Mouse (Mus musculus) retina, adult 2 months (tissue): ENCODE measurements around the gene Mmachc.
A peak's percentile ranks its signal among the peaks of the same experiment; 100 is the strongest.

Experiments
- DNase-seq: peaks from one replicate; pipeline ENCODE4 v3.0.0-alpha.2; 2012; ENCODE audit warnings: low read depth, low spot score

The Mmachc gene

DNA sequence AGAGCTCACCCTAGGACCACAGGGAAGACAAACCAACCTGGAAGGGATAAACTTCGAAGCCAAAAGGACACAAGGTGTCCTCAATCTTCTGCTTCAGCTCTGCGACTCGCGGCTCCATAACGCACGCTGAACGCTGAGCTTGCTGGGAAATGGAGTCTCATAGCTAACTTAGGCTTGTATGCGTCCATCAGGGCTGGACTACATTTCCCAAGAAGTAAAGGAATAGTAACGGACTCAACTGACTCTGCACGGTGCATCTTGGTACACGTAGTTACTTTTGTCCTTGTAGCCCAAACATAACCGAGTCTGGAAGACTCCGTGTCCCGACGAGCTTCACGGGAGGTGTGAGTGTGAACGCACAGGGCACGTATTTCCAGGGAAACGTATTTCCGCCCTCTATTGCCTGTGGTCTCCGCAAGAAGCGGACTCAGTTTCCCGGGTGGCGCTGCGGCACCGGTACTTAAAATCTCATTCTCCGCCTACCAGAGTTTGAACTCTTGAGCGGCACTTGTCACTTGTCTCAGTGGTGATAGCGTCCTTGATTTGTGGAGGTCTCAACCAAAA lies at the start of gene Mmachc, which contains the start of gene Ccdc163:
Mmachc (minus strand) TSS at position 206 of the 564 bp plus-strand sequence.
Ccdc163 (plus strand) TSS at position 309 of the 564 bp plus-strand sequence.
- DNase-seq = peak; percentile 91

DNA sequence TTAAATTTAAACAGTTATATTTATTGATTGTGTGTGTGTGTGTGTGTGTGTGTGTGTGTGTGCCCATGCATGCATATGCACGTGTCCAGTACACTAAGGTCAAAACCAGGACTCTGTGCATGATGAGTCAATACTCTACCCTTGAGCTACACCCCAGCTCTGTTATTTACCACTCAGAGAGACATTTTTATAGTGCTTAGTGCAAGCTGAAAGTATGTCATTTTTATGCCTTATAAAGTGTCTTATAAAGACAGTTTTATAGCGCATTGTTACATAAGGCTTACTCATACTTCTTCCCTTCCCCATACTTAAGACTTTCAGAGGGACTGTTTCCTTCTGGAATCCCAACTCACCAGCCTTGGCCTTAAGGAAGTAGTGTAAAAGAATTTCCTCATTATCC lies 41.5 kb upstream of the Mmachc start:
- no peak for DNase-seq

DNA sequence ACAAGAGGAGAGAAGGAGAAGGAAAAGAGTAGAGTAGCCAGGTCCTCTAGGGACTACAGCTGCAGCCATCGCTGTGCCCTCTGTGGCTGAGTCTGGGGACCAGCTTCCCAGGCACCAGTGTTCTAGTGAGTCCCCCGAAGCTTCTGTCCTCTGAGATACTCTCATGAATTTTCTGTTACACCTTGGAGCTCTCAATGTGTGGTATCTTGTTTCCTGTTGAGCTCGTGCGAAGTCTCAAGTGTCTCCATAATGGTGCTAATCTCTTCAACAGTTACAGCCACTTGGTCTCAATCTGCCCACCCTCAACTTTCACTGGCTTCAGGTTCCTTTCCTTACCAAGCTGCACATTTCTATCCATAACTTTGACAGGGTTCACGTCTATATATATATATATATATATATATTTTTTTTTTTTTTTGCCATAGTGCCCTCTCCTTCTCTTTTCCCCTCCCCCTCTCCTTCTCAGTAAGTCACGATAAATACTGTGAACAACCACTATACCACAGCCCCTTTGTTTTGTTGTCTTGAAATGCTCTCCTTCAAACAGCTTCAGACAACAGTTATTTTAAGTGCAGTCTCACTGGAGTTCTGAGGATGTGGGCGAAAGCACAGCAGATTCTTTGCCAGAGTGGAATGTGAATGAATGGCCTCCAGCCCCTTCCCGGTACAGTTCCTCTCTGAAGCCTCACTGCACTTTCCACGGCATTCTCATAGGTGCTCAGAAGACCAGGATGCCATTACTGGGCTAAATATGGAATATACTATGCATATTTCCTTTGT lies 31.0 kb upstream of the Mmachc start:
- no peak for DNase-seq

DNA sequence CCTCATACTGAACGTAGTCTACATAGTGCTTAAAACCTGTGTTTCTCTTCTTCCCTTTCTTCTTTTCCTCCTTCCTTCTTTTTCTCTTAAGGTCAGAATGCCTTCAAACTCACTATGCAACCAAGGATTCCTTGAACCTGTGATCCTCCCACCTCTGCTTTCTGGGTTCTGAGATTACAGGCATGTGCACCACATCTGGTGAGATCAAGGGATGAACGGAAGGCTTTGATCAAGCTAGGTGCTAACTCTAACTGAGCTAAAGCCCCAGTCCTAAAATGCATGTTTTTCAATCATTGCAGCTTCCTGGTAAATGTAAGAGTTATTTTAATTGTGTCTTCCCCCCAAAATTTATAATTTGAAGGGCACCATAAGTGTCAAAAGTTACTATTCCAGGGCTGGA lies 26.8 kb upstream of the Mmachc start:
- no peak for DNase-seq

DNA sequence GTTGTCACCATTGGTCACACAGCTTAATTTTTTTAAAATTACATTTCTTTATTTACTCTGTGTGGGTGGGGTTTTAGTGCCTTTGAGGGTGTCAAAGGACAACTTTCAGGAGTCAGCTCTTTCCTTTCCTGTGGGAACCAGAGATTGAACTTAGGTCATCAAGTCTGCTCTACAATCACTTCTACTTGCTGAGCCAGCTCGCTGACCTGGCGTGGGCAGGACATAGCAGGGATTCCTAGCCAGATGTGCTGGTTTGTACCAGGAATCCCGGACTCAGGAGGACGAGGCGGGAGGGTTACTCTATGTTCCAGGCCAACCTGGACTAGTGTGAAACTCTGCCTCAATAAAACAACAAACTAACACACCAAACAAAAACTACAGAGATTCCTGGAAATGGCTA lies 24.1 kb upstream of the Mmachc start:
- DNase-seq = no peak

DNA sequence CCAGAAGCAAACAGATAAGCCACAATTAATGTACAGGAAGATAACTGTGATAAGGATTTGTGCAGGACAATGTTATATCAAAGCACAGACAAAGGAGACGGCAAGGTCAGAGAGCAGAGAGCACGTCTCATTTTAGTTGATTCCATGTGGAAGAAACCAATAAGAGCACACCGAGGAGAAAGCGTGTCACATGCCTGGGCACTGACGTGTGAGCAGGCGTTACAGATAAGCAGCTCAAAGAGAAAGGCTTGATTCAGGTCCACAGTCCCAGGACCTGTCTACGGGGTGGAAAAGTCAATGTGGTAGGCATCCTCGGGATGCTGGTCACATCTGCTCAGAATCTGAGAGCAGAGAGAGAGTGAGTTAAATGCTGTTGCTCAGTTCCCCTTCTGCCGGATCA lies 22.9 kb upstream of the Mmachc start:
- no peak for DNase-seq

DNA sequence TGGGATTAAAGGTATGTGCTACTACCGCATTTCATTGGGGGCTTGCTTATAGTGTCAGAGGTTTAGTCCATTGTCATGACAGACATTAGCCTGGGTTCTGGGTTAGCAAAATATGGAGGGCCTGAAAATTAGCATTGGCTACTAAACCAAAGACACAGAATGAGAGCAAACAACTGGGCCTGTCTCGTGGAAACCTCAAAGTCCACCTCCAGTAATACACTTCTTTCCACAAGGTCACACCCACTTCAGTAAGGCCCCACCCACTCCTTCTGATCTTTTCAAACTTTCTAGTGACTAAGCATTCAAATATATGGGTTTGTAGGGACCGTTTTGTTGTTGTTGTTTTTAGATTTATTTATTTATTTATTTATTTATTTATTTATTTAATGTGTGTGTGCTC lies 21.3 kb upstream of the Mmachc start:
- no peak for DNase-seq

DNA sequence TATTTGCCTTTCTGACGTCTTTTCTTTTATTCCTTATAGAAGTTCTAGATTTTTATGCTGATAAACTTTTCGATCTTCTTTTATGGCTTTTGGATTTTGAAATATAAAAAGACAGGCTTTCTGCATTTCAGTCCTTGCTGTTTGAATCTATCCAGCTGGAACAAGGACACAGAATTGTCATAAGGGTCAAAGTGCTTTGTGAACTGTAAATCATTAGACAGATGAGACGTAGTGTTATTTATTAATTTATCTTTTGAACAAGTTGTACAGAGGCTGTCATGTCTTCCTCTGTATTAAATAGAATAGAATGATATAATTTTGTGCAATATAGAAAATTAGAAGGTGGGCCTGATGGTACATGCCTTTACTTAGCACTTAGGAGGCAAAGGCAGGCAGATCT lies 19.2 kb upstream of the Mmachc start:
- DNase-seq = no peak

DNA sequence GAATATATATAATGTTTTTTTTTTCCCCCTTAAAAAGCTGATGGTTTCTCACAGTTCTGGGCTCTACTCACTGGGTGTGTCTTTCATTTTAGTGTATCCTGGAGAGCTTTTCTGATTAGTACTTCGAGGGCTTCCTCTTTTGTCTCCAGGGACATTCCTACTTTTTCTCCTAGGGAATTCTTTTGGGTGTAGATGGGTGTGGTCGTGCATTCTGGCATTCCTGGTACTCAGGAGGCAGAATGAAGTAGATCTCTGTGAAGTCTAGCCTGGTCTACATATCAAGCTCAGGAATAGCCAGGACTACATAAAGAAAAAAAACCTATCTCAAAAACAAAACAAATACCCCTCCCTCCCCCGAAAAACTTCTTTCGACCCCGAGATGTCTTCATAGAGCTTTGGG lies 17.2 kb upstream of the Mmachc start:
- DNase-seq = no peak

DNA sequence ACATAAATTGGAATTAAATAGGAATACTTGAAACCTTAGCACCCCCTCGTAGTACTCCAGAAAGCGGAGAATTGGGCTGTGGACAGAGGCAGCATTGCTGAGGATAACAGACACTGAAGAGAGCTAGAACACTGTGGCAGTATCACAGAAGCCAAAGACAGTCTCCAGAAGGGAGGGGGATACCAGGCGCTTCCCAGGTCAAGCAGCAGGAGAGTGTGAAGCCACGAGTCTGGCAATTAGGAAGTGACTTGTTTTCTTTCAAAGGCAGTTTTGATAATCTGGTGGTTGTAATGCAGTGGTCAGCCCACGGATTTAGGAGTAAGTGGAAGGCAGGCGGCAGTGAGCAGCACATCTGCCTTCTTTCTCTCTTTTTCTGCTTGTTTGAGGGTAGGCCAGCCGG lies 14.0 kb upstream of the Mmachc start:
- DNase-seq = no peak

DNA sequence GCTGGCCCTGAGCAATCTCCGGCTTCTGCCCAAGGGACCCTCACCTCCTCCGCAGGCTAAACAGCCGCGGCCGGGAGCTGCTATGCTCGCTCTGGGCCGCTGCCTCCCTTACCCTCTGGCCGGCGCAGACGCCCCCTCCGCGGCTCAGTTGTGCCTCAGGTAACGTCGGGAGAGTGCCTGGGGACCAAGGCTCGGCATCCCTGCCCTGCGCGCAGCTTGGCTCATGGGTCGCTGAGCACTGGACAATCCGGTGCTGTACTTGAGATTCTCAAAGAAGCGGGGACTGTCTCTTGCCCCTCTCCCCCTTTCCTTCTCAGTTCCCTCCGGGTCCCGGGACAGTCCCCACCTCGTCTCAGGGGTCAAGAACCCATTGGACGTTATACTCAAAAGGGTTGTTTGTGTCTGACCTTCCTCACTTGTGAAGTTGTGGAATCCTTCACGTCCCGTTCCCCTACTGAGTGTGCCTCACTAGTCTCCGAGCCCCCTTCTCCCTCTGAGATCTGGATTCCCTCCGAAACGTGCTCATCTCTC lies 13.0 kb upstream of the Mmachc start:
- no peak for DNase-seq

DNA sequence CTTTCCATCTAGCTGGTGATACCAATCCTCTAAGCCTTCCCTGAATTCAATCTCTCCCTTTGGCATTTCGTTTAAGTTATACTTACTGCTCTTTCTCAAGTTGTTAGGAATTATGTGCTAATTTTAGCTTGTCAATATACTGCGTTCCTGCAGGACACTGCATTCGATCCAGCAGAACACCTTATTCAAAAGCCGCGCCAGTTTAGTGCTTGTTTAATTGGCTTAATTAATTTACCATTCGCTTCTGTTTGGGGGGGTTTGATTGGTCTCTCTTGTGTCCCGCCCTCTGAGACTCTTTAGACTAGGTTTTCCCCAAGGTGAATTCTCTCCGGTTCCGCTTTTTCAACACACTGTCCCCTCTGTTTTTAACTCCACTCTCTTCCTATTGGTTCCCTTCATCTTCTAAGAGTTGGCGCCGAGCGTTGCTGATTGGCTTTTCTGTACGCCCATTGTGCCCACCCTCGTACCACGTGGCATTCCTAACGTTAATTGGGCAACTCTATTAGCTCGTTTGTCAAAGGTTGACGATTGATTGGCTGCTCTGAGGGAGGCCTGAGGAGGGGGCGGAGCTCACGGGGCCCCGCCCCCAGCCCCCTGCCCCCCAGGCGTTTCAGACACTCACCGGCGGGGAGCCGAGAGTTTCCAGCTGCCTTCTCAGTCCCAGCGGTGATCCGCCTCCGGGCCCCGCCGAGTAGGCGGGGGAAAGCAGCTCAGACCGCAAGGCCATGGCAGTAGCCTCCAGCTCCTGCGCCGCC lies 12.3 kb upstream of the Mmachc start, which contains the start of gene Tesk2:
Tesk2 (plus strand) TSS at position 606 of the 755 bp plus-strand sequence.
- peak; percentile 88 for DNase-seq

DNA sequence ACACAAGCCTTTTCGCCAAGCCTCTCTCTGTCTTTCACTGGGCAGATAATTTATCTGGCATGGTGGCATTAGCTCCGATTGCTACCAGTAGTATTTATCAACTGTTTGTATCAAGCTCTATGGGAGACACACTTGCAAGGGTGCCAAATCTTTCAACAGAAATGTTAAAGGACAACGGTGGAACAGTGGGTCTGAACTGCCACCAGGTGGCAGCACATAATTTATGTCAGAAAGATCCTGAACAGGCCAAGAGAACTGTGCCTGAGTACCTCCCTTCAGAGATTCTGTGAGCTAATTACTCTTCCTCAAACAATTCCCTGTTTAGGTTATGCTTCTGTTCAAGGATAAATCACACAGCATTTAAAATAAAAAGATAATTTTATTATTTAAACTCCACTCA lies 11.2 kb upstream of the Mmachc start:
- DNase-seq = peak; percentile 55

DNA sequence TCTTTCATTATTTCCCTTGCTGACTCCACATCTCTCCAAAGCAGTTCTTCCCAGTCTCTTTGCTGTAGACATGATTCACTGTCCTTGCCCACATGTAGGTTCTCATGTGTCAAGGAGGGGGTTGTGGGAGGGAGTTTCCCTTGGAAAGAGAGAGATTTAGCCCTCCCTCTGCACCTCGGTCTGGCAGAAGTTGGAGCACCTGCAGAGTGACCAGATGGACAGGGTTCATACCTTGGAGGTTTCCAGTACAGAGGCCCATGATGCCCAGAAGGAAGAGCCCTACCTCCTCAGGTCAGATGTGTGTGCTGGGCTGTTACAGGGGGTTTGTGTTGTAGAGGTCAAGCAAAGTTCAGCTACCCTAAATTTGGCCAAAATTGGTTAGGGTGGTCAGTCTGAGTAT lies 4.3 kb upstream of the Mmachc start:
- DNase-seq = no peak

DNA sequence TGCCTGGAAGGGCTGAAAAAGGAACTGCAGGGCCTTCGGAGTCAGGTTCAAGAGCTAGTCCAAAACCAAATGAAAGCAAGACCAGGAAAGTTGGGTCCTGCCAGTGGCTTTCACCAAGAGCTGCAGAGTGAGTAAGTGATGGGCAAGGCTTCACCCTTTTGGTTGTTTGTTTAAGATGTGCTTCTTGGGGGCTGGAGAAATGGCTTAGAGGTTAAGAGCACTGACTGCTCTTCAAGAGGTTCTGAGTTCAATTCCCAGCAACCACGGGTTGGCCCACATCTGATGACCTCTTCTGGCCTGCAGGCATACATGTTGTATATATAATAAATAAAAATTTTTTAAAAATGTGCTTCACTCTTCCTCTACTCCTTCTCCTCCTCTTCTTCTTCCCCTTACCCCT lies 1.9 kb upstream of the Mmachc start:
- no peak for DNase-seq

DNA sequence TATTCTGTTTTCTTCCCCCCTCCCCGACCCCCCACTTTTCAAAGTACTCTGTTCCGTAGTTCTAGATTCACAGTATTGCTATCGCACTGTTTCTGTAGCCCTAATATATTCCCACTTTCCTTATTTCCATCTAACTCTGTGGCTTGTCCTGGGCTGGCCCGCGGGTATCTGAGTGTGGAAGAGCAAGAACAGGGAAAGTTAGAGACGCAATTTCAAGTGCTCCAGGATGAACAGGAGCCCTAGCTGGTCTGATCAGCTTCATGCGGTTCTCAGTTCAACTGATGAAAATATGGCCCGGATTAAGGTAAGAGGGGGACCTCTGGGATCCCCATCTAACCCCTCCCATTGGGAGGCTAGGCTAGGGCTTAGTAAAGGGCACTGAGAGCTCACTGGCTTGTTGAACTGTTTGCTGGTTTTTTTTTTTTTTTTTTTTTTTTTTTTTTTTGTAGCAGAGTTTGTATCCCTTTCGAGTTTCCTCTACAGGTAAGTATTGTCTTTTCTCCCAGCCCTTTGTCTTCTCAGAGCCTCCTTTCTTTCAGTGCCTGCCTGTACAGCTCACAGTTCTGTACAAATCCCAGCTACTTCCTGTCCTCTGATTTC lies 685 bp upstream of the Mmachc start:
- no peak for DNase-seq

DNA sequence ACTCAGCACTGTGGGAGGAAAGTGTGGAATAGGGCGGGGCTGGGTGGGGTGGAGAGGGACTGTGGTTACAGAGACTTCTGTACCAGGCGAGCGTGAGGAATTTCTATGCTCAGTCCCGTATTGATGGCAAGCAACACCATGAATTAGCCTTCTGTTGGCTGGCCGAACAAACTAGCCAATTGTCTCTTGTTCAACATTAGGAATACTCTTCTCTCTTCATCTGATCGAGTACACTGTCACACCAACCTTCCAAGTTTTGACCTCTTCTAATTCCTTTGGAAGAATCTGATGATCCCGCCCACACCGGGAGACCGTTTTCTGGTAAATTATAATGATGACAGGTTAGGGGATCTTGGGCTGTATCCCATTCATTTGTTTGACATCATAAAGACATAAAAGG lies 540 bp downstream of the Mmachc start:
- DNase-seq = no peak

DNA sequence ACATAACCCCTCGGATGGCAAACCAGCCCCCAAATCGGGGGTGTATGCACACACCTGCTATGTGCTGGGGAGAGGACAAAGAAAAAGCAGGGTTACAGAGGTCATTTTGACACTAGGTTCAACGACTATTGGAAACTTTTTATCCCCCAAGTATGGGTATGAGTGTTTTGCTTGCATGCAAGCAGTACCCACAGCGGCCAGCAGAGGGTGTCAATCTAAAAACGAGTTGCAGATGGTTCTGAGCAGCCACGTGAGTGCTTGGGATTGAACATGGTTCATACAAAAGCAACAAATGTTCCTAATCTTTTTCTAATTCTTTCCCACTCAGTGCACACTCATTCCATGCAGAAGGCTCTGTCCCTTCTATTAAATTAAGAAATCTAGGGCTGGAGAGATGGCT lies 4.4 kb downstream of the Mmachc start:
- no peak for DNase-seq

DNA sequence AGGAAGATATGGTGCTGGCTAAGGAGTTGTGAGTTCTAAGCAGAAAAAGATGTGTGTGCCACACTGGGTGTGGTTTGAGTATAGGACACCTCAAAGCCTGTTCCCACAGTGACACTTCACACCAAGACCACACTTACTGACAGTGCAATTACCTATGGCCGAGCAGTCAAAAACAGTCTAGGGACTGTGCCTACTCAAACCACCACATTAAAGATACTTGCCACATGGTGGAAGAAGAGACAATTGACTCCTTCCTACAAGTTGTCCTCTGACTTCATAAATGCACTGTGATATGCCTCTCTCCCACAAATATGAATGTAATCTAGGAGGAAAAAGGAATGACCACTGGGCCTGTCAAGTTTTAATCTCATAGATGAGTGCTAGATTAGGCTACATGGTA lies 7.2 kb downstream of the Mmachc start:
- DNase-seq = no peak

DNA sequence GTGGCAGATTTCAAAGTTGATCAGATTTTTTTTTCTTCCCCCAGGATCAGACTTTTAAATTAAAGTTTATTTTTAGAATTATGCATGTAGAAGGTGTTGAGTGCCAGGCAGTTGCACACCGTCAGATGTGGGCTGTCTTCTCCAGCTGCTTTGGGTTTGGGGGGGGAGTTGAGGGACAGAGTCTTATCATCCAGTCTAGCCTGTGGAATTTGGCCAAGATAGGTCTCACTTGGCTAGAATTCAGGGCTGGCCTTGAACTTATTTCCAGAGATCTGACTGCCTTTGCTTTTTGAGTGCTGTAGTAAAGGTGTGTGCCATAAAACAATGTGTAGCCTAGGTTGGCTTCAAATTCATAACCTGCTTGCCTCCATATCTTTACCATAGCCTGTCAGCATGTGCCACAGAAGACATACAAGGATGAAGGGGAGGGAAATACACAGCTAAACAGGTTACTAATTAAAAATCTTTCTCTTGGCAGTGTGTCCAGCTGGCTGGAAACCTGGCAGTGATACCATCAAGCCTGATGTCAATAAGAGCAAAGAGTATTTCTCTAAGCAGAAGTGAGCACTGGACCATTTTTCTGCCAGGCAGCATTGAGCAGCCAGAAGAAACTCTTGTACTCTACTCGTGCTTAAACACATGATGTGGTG lies 9.4 kb downstream of the Mmachc start:
- DNase-seq = no peak

DNA sequence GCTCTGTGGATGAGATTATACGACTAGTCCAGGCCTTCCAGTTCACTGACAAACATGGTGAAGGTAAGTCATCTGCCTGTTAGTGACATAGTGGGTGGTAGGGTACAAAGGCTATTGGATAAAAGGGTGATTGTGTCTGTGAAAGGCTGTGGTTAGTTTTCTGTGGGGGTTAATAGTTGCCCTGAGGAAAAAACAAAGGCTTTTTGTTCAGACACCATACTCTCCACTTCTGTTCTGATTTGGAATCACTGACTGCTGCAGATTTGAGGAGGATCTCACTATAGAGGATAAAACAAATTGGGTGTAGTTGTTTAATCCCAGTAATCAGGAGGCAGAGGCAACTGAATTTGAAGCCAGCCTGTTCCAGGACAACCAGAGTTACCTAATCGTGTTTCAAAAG lies 14.4 kb downstream of the Mmachc start:
- no peak for DNase-seq

DNA sequence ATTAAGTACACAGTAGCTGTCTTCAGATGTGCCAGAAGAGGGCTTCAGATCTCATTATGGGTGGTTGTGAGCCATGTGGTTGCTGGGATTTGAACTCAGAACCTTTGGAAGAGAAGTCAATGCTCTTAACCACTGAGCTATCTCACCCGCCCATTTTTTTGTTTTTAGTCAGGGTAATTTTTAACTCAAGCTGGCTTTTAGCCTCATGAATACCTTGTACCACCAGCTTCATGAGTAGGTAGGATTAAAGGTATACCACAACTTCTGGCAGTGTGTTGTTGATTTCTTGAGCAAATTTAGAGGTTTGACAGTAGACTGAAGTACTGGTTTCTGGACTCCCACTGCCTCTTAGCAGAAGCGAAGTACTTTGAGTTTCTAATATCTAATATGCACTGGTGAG lies 16.1 kb downstream of the Mmachc start:
- DNase-seq = no peak
